Mouse (Mus musculus) E14TG2a.4 (cell line): ENCODE measurements around the gene Spin1.

ENCODE experiments used
- CTCF ChIP-seq: conservative IDR thresholded peaks from 2 replicates; pipeline ENCODE4 v1.5.1; 2014; ENCODE audit warnings: low read length
- POU5F1 ChIP-seq: IDR thresholded peaks from 2 replicates; pipeline ENCODE4 v1.6.1; 2014; ENCODE audit warnings: low read length, borderline replicate concordance

GRCm38 (mm10) chr13:51074081-51074680, 26.5 kb upstream of the Spin1 start:
- no peak for TF ChIP-seq CTCF
- TF ChIP-seq POU5F1 = no peak
